Mouse (Mus musculus): Measurements from ENCODE around the gene Kcns1. TPM values are rescaled to one million over a fixed set of nuclear protein-coding genes. Genes with fewer than 3 reads are reported as not detected.
A peak's percentile ranks its signal among the peaks of the same experiment; 100 is the strongest.
"Not testable (repeated sequence)": the region's sequence is repeated elsewhere in the genome, so short reads cannot be mapped to it uniquely, and the experiment has no call there.

Kcns1 gene
- 0.27 and 0.30 TPM in 2 replicates for polyA plus RNA-seq (2016; fragmentation: Nextera tagmentation; extraction: Ambion mirVana)

DNA sequence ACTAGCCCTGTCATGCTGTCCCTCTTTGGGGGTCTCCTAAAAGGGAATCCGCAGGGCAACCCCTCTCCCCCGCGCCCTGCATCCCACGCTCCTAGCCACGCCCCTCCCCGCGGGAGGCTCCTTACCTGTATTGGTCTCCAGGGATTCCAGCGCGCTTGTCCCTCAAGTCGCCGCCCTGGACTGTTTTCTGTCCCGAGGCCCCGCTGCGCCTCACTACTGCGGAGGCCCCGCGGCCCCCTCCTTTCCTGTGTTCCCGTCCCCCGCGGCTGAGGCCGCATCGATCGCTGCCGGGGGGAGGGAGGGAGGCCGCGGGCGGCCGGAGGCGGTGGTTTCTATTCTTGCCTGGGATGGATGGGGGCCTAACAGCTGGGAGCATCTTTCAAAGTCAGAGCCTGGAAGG lies at the start of gene Kcns1:
Gene Kcns1, minus strand, starts transcription at position 212 of the 400 bp plus-strand sequence.
- H3K9ac ChIP-seq = peak within 1 kb of the TSS; percentile 47
- no peaks in the 10 kb centered on the region for H3K36me3 ChIP-seq
- H3K27ac ChIP-seq = no peak within 1 kb of the TSS
- no peaks in the 10 kb centered on the region for H3K9me3 ChIP-seq (replicated peaks)
- WGBS = under 1% methylated on average over 25 of the region's 29 CpGs
- peak within 1 kb of the TSS; percentile 33 for H3K4me3 ChIP-seq
- H3K4me2 ChIP-seq (replicated peaks) = peak within 1 kb of the TSS; percentile 64
- no peak for ATAC-seq (ENCODE audit: low FRiP score)
- peaks cover 25% of the 10 kb centered on the region for H3K4me1 ChIP-seq
- H3K27me3 ChIP-seq = peaks cover 75% of the 10 kb centered on the region

- Histone ChIP-seq H3K9me3 (replicated peaks) (no peaks in the 10 kb centered on the region), H3K4me2 (replicated peaks) (no peak overlapping the region), H3K4me3 (no peak overlapping the region), H3K4me1 (no peaks in the 10 kb centered on the region), H3K27ac (no peak overlapping the region), H3K9ac (no peak overlapping the region), H3K36me3 (no peaks in the 10 kb centered on the region), H3K27me3 (no peaks in the 10 kb centered on the region)
- WGBS = 90% methylated on average over 9 of the region's 9 CpGs
- no peak for ATAC-seq (ENCODE audit: low FRiP score)
These were observed 48.4 kb upstream of the Kcns1 start for GRCm38 (mm10) chr2:164219295-164219694.

- Histone ChIP-seq H3K27me3 (no peaks in the 10 kb centered on the region), H3K4me2 (replicated peaks) (no peak overlapping the region), H3K36me3 (no peaks in the 10 kb centered on the region), H3K9me3 (replicated peaks) (no peaks in the 10 kb centered on the region), H3K4me3 (no peak overlapping the region), H3K9ac (no peak overlapping the region), H3K27ac (no peak overlapping the region), H3K4me1 (no peaks in the 10 kb centered on the region)
- WGBS = 94% methylated on average over 5 of the region's 5 CpGs
- ATAC-seq (ENCODE audit: low FRiP score) = no peak
These were observed 41.8 kb upstream of the Kcns1 start for GRCm38 (mm10) chr2:164212711-164213110.

DNA sequence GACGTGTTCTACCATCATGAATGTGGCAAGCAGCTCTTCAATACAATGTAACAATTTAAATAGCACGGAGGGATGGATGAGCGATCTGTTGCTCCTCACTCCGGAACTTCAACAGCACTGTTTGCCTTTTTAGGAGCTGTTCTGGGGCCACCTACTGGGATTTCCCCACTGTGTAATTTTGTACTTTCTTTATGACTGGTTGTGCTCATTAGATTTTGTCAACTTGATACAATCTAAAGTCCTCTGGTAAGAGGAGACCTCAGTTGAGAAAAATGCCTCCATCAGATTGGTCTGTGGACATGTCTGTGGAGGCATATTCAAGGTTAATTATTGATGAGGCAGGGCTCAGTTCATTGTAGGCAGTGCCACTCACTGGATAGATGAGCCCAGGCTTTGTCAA lies 40.0 kb upstream of the Kcns1 start:
- no peaks in the 10 kb centered on the region for H3K4me1 ChIP-seq
- WGBS = 79% methylated on average over 4 of the region's 4 CpGs
- no peaks in the 10 kb centered on the region for H3K36me3 ChIP-seq
- H3K4me3 ChIP-seq = no peak overlapping the region
- H3K27me3 ChIP-seq = no peaks in the 10 kb centered on the region
- no peak for ATAC-seq (ENCODE audit: low FRiP score)
- H3K27ac ChIP-seq = no peak overlapping the region
- H3K9ac ChIP-seq = no peak overlapping the region
- H3K4me2 ChIP-seq (replicated peaks) = no peak overlapping the region
- no peaks in the 10 kb centered on the region for H3K9me3 ChIP-seq (replicated peaks)

DNA sequence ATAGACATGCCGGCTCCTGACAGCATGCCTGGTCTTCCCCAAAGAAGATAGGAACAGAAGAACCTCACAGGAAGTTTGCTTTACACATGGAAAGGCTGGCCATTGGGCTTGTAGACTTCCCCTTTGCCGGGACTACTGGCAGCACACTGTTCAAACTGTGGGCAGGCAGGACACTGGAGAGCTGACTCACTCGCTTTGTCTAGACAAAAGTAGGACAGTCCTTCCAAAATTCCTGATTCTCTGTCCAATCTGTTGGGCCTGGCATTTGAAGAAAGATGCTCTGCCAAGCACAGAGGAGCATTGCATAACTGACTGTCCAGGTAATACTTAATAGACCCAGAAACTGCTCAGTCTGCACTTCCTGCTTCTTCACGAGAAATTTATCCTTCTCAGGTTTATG lies 35.8 kb upstream of the Kcns1 start:
- Histone ChIP-seq H3K4me3 (no peak overlapping the region), H3K4me1 (no peaks in the 10 kb centered on the region), H3K9me3 (replicated peaks) (no peaks in the 10 kb centered on the region), H3K4me2 (replicated peaks) (no peak overlapping the region), H3K36me3 (no peaks in the 10 kb centered on the region), H3K27ac (no peak overlapping the region), H3K9ac (no peak overlapping the region), H3K27me3 (no peaks in the 10 kb centered on the region)
- ATAC-seq (ENCODE audit: low FRiP score) = no peak
- WGBS = 86% methylated on average over 4 of the region's 4 CpGs

- not testable (repeated sequence) for H3K9ac ChIP-seq; ATAC-seq (ENCODE audit: low FRiP score); H3K36me3 ChIP-seq; H3K4me3 ChIP-seq; H3K4me1 ChIP-seq; H3K9me3 ChIP-seq (replicated peaks); H3K27ac ChIP-seq; H3K27me3 ChIP-seq; H3K4me2 ChIP-seq (replicated peaks)
- WGBS = 93% methylated on average over 10 of the region's 10 CpGs
These were observed 35.1 kb upstream of the Kcns1 start for GRCm38 (mm10) chr2:164206011-164206410.

- H3K4me3 ChIP-seq = no peak within 1 kb of the TSS
- H3K4me1 ChIP-seq = no peaks in the 10 kb centered on the region
- no peaks in the 10 kb centered on the region for H3K27me3 ChIP-seq
- 77% methylated on average over 20 of the region's 20 CpGs for WGBS
- H3K4me2 ChIP-seq (replicated peaks) = no peak within 1 kb of the TSS
- ATAC-seq (ENCODE audit: low FRiP score) = no peak
- no peaks in the 10 kb centered on the region for H3K9me3 ChIP-seq (replicated peaks)
- no peak within 1 kb of the TSS for H3K27ac ChIP-seq
- no peaks in the 10 kb centered on the region for H3K36me3 ChIP-seq
- no peak within 1 kb of the TSS for H3K9ac ChIP-seq
These were observed 28.9 kb upstream of the Kcns1 start, which contains the start of gene Wfdc15a for GRCm38 (mm10) chr2:164199626-164200327. Gene Wfdc15a (minus strand): TSS chr2:164200130.

- Histone ChIP-seq H3K4me2 (replicated peaks) (no peak overlapping the region), H3K9ac (no peak overlapping the region), H3K36me3 (no peaks in the 10 kb centered on the region), H3K4me3 (no peak overlapping the region), H3K27me3 (no peaks in the 10 kb centered on the region), H3K27ac (no peak overlapping the region), H3K4me1 (no peaks in the 10 kb centered on the region), H3K9me3 (replicated peaks) (no peaks in the 10 kb centered on the region)
- 87% methylated on average over 5 of the region's 5 CpGs for WGBS
- no peak for ATAC-seq (ENCODE audit: low FRiP score)
These were observed 25.7 kb upstream of the Kcns1 start for GRCm38 (mm10) chr2:164196700-164196990.

GRCm38 (mm10) chr2:164195971-164196699 lies 25.2 kb upstream of the Kcns1 start:
- H3K9ac ChIP-seq = no peak overlapping the region

DNA sequence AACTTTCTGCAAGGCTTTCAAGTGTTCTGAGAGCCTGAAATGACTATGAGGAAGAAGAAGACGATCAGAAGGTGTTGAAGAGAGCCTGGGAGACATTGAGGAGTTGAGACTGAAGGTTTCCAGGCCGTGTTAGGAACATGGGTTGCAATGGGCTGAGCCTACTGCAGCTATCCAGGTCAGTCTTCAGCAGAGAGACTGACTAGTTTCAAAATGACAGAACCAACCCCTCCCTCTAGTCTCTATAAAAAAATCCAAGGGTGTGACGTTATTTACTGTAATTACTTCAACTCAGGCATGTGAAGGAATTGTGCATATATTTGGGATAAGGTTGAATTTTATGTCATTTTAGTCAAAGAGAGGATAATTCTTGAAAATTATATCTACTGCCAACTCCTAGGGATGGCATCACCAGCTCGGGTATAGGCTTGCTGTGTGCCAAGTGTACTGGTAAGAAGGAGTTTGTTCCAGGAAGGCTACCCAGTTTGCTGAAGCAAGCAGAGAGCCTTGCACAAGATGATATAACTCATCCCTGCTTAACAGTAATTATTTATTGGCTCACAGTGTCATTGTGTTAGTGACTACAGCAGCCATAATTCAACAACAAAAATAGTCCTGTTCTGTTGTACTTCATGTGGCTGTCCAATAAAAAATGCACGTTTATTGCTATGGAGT lies 24.2 kb upstream of the Kcns1 start:
- Histone ChIP-seq H3K27ac (no peak overlapping the region), H3K36me3 (no peaks in the 10 kb centered on the region), H3K9me3 (replicated peaks) (no peaks in the 10 kb centered on the region), H3K4me2 (replicated peaks) (no peak overlapping the region), H3K4me3 (no peak overlapping the region), H3K27me3 (no peaks in the 10 kb centered on the region), H3K9ac (no peak overlapping the region), H3K4me1 (no peaks in the 10 kb centered on the region)
- ATAC-seq (ENCODE audit: low FRiP score) = no peak
- 88% methylated on average over 5 of the region's 5 CpGs for WGBS

More at GRCm38 (mm10) chr2:164195971-164196699, 25.2 kb upstream of the Kcns1 start:
- no peak overlapping the region for H3K4me3 ChIP-seq
- H3K4me1 ChIP-seq = no peaks in the 10 kb centered on the region
- H3K4me2 ChIP-seq (replicated peaks) = no peak overlapping the region
- H3K27me3 ChIP-seq = no peaks in the 10 kb centered on the region
- H3K27ac ChIP-seq = no peak overlapping the region
- no peak for ATAC-seq (ENCODE audit: low FRiP score)
- no peaks in the 10 kb centered on the region for H3K36me3 ChIP-seq
- WGBS = 85% methylated on average over 5 of the region's 5 CpGs
- no peaks in the 10 kb centered on the region for H3K9me3 ChIP-seq (replicated peaks)

DNA sequence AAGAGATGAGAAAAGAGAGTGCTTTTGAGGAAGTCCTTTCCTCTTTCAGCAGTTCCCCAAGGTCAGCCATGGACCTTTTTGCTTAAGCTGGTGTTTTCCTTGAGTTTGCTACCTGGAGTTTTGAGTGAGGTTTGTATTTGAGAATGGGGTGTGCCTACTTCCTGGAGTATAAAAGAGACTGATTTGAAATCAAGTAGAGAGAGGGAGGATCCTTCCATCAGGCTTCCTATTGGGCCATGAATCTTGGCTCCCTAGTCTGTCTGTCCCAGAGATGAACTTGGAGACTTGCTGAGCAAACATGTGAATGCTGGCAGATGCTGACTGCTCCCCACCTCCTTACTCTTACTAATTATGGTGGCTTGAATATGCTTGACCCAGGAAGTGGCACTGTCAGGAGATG lies 21.4 kb upstream of the Kcns1 start:
- Histone ChIP-seq H3K9me3 (replicated peaks) (no peaks in the 10 kb centered on the region), H3K9ac (no peak overlapping the region), H3K27me3 (no peaks in the 10 kb centered on the region), H3K27ac (no peak overlapping the region), H3K4me1 (no peaks in the 10 kb centered on the region), H3K4me3 (no peak overlapping the region), H3K4me2 (replicated peaks) (no peak overlapping the region), H3K36me3 (no peaks in the 10 kb centered on the region)
- ATAC-seq (ENCODE audit: low FRiP score) = no peak

GRCm38 (mm10) chr2:164190576-164190975 lies 19.7 kb upstream of the Kcns1 start, which contains the start of gene Wfdc12:
Gene Wfdc12 (minus strand): TSS chr2:164190608.
- H3K27ac ChIP-seq = no peak within 1 kb of the TSS
- no peak within 1 kb of the TSS for H3K4me3 ChIP-seq
- H3K36me3 ChIP-seq = no peaks in the 10 kb centered on the region
- WGBS = 86% methylated on average over 6 of the region's 6 CpGs
- no peaks in the 10 kb centered on the region for H3K4me1 ChIP-seq
- no peaks in the 10 kb centered on the region for H3K27me3 ChIP-seq
- no peaks in the 10 kb centered on the region for H3K9me3 ChIP-seq (replicated peaks)
- H3K4me2 ChIP-seq (replicated peaks) = no peak within 1 kb of the TSS
- H3K9ac ChIP-seq = no peak within 1 kb of the TSS
- ATAC-seq (ENCODE audit: low FRiP score) = no peak
